Mouse (Mus musculus) telencephalon, adult 2 months (tissue): ENCODE data around the gene 1700019N19Rik.
A peak's percentile ranks its signal among the peaks of the same experiment; 100 is the strongest.

Source experiments
- DNase-seq: peaks from one replicate; pipeline ENCODE4 v3.0.0-alpha.2; 2011; ENCODE audit warnings: low read depth, low spot score

1700019N19Rik gene

DNA sequence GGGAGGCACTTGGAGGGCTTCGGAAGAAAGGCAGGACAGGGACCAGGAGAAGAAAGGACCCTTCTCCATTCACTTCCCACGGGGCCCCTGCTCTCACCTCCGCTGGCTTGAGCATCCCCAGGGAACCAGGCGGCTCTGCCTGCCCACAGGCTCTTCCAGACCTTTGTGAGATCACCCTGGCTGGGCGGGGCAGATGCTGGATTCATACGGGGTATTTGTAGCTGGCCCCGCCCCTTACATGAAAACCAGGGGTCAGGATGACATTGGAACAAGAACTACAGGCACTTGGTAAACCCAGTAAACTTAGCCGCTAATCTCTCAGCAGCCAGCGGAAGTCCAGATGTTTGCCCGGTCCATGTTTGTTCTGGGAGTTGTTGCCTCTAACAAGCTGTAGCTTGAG, at the start of gene 1700019N19Rik:
TSS of gene 1700019N19Rik (minus strand) at position 178 of the 400 bp plus-strand sequence.
- DNase-seq, result no peak

DNA sequence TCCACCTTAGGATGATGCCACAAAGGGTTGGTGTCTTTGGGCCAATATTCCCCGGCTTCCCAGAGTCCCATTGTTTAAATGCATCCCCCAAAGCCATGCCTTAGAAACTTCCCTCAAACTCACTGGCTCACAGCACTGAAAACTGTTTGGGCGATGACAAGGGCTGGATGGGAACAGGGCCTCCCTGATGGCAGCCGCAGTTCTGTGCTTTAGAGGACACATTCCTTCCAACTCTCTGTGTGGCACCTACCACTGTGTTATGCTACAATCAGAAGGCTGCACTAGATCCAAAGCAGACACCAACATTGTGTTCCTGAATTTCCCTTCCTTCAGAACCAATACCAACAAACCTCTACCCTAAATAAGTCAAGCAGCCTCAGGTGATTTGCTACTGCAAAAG, 49.3 kb upstream of the 1700019N19Rik start:
- no peak for DNase-seq

GRCm38 (mm10) chr19:58840721-58841271, 46.5 kb upstream of the 1700019N19Rik start:
- no peak for DNase-seq

- DNase-seq, result no peak
These were observed 45.5 kb upstream of the 1700019N19Rik start for GRCm38 (mm10) chr19:58839806-58840205.

DNA sequence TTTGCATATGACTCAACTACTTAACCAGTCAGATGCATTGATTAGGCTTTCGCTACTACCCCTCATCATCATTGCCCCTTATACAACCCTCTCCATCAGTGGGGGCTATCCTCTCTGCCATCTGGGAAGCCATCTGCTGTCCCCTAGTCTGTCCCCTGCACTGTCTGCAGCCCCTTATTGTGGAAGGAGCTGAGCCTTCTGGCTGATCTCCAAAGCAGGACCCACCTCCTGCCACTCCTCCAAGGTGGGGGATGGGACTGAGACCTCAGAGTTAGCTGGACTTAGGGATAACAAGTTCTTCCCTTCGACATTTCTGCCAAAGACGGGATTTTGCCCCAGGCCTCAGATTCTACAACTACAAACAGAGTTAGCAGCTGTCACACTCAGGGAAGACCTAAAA, 45.1 kb upstream of the 1700019N19Rik start:
- DNase-seq, result no peak

DNA sequence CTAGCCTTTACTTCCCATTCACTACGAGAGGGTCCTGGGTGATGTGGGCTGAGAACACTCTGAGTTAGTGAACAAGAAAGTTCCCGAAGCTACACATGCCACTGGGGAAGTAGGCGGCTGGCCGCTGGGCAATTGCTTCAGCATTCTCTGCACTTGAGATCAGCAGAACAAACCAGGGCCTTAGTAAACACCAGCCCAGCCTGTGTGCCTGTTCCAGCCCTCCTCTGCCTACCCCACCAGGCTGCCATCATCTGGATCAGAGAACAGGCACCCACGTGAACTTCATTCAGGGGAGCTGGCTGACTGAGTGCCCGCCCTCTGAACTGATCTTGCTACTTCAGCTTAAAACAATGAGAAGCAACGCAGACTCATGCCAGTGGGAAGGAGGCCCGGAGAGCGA, 44.4 kb upstream of the 1700019N19Rik start:
- no peak for DNase-seq

- no peak for DNase-seq
These were observed 39.4 kb upstream of the 1700019N19Rik start for GRCm38 (mm10) chr19:58833639-58834180.

- DNase-seq, result no peak
These were observed 38.7 kb upstream of the 1700019N19Rik start for GRCm38 (mm10) chr19:58832988-58833387.

DNA sequence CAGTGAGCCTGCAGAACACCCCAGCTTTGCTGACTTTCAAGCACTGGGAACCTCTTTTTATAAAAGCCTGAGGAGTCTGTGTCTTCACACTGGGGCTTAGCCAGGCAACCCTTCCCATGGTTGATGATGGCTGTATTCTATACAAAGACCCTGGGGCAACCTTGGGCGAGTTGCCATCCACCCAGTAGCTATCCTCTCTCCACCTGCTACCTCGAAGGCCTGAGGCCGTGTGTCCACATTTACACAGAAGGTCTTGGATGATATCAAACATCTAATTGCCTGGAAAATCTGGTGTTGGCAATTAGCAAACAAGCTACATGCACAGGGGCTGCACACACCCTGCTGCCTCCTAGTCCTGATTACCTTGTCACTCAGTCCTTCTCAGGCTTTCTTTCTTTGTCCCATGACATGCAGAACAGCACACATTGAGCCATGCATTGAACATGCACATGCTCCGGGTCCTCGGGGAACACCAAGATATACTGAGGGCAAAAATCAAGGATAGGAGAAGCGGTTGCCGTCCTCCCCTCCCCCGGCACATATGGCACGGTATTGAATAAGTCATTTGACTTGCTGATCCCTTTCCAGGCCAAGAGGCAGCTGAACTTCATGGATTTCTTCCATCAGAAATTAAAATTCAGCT, 37.1 kb upstream of the 1700019N19Rik start:
- DNase-seq, result no peak

DNA sequence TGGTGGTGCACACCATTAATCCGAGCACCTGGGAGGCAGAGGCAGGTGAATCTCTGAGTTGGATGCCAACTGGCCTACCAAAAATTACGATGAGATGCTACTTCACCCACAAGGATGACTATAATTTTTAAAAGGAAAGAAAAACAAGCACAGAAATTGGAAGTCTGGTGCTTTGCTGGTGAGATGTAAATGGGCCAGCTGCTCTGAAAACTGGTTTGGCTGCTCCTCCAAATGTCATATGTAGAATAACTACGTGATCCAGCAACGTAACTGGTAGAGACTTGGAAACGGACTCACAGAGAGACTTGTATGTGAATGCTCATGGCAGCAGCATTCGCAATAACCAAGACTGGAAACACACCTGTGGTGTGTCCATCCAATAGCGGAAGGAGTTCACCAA, 35.9 kb upstream of the 1700019N19Rik start:
- peak; percentile 73 for DNase-seq

DNA sequence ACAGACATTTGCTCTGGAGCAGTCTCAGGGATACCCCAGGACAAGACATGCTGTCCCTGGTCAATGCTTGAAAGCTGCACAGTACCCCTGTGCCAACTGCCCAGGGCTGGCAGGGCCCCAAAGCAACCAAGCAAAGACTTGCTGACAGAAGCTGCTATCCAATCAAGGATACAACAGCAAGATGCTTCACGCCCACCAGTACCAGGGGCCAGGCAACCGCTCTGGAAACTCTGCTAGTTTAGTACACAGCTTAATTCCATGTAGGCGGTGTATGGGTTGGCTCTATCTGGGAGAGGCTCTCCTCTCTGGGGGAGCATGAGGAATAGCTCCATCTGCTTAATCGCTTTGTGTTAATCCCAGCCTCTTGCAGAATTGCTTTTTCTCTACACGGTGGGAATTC, 35.3 kb upstream of the 1700019N19Rik start:
- DNase-seq, result peak; percentile 90

- no peak for DNase-seq
These were observed 33.4 kb upstream of the 1700019N19Rik start for GRCm38 (mm10) chr19:58827656-58828055.

GRCm38 (mm10) chr19:58824316-58824715, 30.1 kb upstream of the 1700019N19Rik start:
- DNase-seq, result no peak

DNA sequence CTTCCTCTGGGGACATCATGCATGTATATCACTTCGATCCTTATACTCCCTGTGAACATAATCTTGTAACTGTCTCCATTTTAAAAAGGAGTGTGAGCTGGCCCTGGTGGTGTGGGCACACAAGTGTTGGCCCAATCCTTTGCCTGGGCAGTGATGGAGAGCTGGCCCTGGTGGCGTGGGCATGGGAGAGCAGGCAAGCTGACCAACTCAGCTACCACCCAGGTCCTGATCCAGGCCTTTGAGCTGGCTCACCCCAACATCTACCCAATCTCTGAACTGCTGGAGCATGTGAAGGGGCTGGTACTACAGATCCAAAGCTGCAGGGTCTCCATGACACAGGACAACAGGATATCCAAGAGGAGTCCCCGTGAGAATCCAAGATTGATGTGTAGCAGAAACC, 29.0 kb upstream of the 1700019N19Rik start:
- no peak for DNase-seq

GRCm38 (mm10) chr19:58822454-58823200, 28.4 kb upstream of the 1700019N19Rik start:
- DNase-seq, result peak; percentile 78

DNA sequence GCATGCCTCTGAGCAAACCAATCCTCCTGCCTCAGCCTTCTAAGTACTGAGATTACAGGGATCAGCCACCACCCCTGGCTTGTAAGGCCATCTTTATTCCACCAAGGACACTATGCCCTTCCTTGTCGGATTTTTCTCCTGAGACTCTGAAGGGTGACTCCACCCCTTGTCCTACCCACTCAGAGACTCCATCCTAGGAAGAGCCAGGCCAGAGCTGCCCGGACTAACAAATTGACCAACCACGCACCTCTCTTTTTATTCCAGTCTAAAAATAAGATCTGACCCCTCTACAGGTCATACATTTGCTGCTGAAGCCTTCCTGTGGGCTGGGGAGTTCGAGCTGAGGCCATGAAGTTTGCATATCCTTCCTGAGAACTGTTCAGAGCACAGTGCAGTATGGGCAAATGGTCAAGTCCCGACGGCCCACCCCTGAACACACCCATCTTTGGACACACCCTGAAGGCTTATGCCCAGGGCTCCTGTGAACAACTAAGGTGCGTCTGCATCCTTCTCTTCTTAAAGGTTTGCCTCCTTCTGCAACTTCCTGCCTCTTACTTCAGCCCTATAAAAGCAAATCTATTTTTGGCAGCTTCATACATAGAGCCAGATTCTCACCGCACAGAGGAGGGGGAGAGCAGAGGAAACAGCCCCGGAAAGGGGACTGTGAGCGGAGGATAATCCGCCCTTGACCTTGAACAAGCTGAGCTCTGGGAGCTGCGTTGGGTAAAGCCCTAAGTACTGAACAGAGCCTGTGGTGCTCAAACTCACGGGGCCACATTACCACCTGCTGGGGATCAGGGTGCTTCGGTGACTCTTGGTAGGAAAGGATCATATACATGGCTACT, 24.5 kb upstream of the 1700019N19Rik start:
- no peak for DNase-seq

DNA sequence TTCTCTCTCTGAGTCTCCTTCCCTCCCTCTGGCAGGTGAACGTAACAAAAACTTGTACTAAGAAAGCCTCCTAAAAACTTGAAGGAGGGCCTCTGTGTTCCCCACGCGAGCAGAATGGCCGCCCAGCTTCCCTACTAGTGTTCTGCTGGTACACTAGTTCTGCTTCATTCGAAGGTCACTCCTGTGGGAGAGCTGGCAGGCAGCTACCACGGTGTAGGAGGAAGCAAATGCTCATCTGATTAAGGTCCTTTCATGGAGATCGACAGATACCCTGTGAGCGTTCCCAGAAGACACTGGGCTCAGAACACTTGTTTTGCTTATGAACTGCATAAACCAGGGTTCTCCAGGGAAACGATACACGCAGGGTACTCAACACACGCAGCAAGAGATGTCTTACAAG, 23.1 kb upstream of the 1700019N19Rik start:
- no peak for DNase-seq

DNA sequence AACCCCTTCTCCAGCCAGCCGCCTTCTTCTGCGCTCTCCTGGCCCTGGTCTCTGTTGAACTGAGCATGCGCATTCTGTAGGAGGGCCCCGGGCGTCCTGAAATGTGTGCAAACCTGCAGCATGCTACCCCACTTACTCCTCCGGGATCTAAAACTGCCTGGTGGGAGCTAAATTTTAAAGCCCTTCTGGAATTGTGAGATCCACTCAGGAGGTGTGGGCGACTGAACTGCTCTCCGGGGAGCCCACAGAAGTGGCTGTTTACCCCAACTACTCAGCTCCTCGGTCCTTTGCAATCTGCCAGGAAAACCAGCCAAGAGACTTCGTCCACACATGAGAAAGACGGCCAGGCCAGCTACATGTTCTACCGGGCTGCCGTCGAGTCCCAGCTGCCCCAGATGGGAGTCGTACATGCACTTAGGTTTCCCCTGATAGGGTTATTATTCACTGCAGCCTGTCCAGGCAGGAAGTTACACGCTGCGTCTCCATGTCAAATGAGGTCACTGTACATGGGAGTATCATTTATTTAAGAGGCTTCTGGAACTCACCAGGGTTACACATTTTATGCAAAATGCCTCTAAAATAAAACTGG, 22.3 kb upstream of the 1700019N19Rik start:
- peak; percentile 89 for DNase-seq

DNA sequence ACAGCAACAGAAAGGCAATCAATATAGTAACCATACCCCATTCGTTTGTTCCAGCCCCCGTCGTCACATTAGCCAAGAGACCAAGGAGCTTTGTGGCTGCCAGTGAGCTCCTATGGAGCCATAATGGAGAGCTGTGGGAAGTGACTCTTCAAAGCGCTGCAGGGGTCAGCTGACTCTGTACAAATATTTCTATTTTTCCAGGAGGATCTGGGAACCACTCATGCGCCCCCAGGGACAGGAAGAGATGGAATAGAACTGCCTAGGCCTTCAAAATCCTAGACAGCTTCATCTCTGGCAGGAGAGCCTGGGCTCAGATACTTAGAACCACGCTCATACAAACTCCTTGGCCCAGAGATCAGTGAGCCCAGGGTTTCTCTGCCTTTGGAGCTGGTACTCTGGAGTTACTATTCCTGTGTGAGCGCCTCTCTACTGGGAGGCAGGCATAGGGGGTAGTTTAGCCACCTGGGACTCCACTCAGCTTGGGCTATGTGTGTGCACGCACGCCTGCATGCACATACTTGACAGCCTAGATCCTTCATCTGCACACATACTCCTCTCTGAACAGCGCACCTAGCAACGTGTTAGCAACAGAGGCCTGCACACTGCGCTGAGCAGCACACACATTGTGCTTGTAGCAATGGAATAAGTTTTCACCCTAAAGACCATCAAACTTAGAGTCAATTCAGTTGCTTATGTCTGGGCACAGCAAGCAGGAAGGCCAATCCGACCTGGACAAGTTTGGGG, 21.1 kb upstream of the 1700019N19Rik start:
- no peak for DNase-seq

DNA sequence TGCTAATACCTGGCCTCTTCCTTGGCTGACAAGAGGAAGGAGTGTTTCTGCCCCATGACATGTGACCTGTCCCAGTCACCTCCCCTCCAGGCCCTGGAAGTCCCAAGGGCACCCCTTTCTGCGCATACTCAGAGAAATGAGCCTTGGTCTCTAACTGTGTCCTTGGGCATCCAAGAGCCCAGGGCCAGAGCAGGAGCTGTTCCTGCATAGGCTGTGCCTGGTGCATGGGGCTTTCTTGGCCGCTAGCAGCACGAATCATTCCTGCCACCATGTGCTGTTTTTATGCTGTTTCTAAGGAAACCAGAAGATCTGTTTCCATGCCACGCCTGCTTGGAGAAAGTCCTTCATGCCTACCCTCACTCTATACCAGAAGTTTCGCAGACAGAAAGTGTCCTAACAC, 16.3 kb upstream of the 1700019N19Rik start:
- DNase-seq, result no peak

DNA sequence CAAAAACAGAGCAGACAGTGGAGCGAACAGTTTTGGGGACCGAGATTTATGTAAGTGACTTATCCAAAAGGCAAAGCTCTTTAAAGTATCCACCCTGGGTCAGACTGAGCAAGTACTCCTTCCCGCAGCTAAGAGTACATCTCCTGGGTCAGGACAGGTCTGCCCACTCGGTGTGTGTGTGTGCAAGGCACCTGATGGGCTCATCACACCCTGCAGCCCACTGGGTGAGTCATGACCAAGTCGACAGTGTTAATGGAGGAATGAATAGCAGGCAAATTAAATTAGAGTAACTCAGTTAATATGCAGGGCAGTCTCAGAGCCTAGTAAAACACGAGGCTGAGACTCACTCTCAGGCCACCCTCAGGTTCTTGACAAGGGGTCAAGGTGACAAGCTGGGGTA, 14.6 kb upstream of the 1700019N19Rik start:
- no peak for DNase-seq
